ENCODE assay signal across 21 mouse cellular contexts in the genomic region with DNA sequence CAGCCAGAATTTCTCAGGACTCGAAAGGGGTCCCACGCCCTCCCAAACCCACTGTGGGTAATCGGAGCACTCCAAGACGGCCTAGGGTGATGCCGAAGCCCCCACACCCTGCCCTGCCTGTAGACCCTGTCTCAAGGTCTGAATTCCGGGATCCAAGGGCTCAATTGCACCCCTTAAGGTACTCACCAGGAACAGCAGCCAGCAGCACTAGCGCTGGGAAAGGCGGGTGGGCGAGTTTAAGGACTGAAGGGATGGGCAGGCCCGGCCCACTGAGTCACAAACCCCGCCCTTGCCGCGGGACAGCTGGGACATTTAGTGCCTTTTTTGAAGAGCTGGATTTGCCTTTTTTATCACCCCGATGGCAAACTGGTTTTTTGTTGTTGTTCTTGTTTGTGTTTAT. TPM values are rescaled to one million over a fixed set of nuclear protein-coding genes. Genes with fewer than 3 reads are reported as not detected.
"Had no signal": no experiment of that assay in that cellular context is flagged by ENCODE, and none has a peak within 500 bp of the region (broad histone marks: within the 10 kb centered on the region; RNA-seq: fewer than 3 reads in every experiment).

A gene (minus strand): TSS at position 214 of the 400 bp plus-strand sequence.

- H3K36me3 ChIP-seq: limb, embryonic 10.5 days; liver, embryonic 15.5 days; midbrain, embryonic 13.5 days; neural tube, embryonic 15.5 days had no signal

- H3K27ac ChIP-seq: limb, embryonic 10.5 days; liver, embryonic 15.5 days; midbrain, embryonic 13.5 days; neural tube, embryonic 15.5 days had no signal

- H3K4me3 ChIP-seq: limb, embryonic 10.5 days; liver, embryonic 15.5 days; midbrain, embryonic 13.5 days; neural tube, embryonic 15.5 days had no signal

- H3K4me2 ChIP-seq: liver, embryonic 11.5 days; liver, embryonic 15.5 days; midbrain, embryonic 13.5 days; neural tube, embryonic 15.5 days had no signal

- H3K4me1 ChIP-seq: limb, embryonic 10.5 days; liver, embryonic 15.5 days; midbrain, embryonic 13.5 days; neural tube, embryonic 15.5 days had no signal

- H3K9me3 ChIP-seq: limb, embryonic 10.5 days; liver, embryonic 15.5 days; midbrain, embryonic 13.5 days; neural tube, embryonic 15.5 days had no signal

- DNase-seq: kidney, adult 8-10 months; kidney, postnatal 25 days; lung, adult 2 months; lung, postnatal 36 days; thymus, adult 2 months; thymus, postnatal 25 days had no signal

- H3K27me3 ChIP-seq: midbrain, embryonic 13.5 days; neural tube, embryonic 15.5 days had no signal

- ATAC-seq: lung, postnatal 0 days; midbrain, embryonic 13.5 days had no signal

- H3K9ac ChIP-seq: liver, embryonic 15.5 days; midbrain, embryonic 13.5 days; neural tube, embryonic 15.5 days had no signal

RNA-seq across cellular contexts. Expression of the gene that starts here (rescaled TPM):
- total RNA-seq: layer of hippocampus, postnatal 10 days; left cerebral cortex, adult 18-20 months; left cerebral cortex, postnatal 14 days; megakaryocyte progenitor cell, adult 5-6 weeks; midbrain, postnatal 0 days had no signal
- polyA plus RNA-seq: kidney, embryonic 16.5 days; limb, embryonic 10.5 days; limb, embryonic 14.5 days; liver, embryonic 11.5 days; liver, embryonic 15.5 days; midbrain, embryonic 13.5 days; midbrain, postnatal 0 days; neural tube, embryonic 11.5 days; neural tube, embryonic 15.5 days; stomach, embryonic 14.5 days; thymus, adult 2 months had no signal
